Mouse (Mus musculus) gastrocnemius, postnatal 14 days (tissue): Measurements from ENCODE around the gene Gpx5. TPM values are rescaled to one million over a fixed set of nuclear protein-coding genes. Genes with fewer than 3 reads are reported as not detected.

Experiments used
- DNase-seq: peaks from one replicate; pipeline ENCODE4 v3.0.0; 2021; ENCODE audit warnings: mixed read lengths
- intact Hi-C: fragments of 180-260 bp; cut with DNase I; formaldehyde crosslinking; loops from one replicate; pipeline ENCODE4 v1.15.1; 2025; ENCODE audit warnings: low total_unique reads
- total RNA-seq, 2 experiments: library from RNA; stranded (reverse); gene quantifications; 2 replicates each; pipeline ENCODE4 v1.2.3; 2021

Gene Gpx5
- total RNA-seq, 2 experiments from 2014 or later: not detected

- intact Hi-C loops: no loop called here
- DNase-seq: no peak
These were observed 55.4 kb downstream of the Gpx5 start for GRCm38 (mm10) chr13:21237161-21237560.

GRCm38 (mm10) chr13:21236714-21237113 lies 55.8 kb downstream of the Gpx5 start:
- intact Hi-C loops: no loop called here
- DNase-seq: no peak

Other genes starting within 250 kb of the Gpx5 start
- gene Olfr1370, start 217.8 kb downstream of the Gpx5 start, total RNA-seq: not detected
- gene Olfr1369-ps1, start 181.2 kb downstream of the Gpx5 start, total RNA-seq: not detected
- not detected for gene Olfr263, start 163.1 kb downstream of the Gpx5 start, total RNA-seq
- not detected for gene Olfr1368, start 146.9 kb downstream of the Gpx5 start, total RNA-seq
- 10 to 100 TPM; 22.2 to 26.4 TPM for gene Trim27, start 113.3 kb downstream of the Gpx5 start, total RNA-seq
- gene Gpx6, start 19.4 kb upstream of the Gpx5 start, total RNA-seq: not detected
- not detected for gene Olfr1367, start 54.2 kb upstream of the Gpx5 start, total RNA-seq
- gene Zscan12, start 70.1 kb upstream of the Gpx5 start, total RNA-seq: 1 to 10 TPM; 5.5 to 5.9 TPM
- gene Zkscan3, start 110.0 kb upstream of the Gpx5 start, total RNA-seq: 10 to 100 TPM; 14.8 TPM
- gene Pgbd1, start 148.3 kb upstream of the Gpx5 start, total RNA-seq: under 1 TPM; 0.20 to 0.27 TPM
- 10 to 100 TPM in 1 of 2 experiments, 1 to 10 TPM in 1; 8.9 to 10.8 TPM for gene Zscan26, start 161.0 kb upstream of the Gpx5 start, total RNA-seq
- gene Nkapl, start 175.8 kb upstream of the Gpx5 start, total RNA-seq: under 1 TPM in 1 of 2 experiments, not detected in 1; 0.23 TPM
- under 1 TPM; 0.76 to 0.86 TPM for gene Zkscan4, start 186.2 kb upstream of the Gpx5 start, total RNA-seq
- not detected for gene Gm10065, start 186.7 kb upstream of the Gpx5 start, total RNA-seq
- 10 to 100 TPM; 12.8 to 13.8 TPM for gene AK157302, start 202.5 kb upstream of the Gpx5 start, total RNA-seq
- gene Gm11273, start 208.7 kb upstream of the Gpx5 start, total RNA-seq: 100 to 1,000 TPM; 119 to 152 TPM
- 1 to 10 TPM; 6.1 to 7.4 TPM for gene Zkscan8, start 238.4 kb upstream of the Gpx5 start, total RNA-seq